Mouse (Mus musculus) adipose tissue, adult 10 weeks (tissue): Measurements from ENCODE around the gene Dennd5b. TPM values are rescaled to one million over a fixed set of nuclear protein-coding genes. Genes with fewer than 3 reads are reported as not detected.

ENCODE experiments used
- polyA plus RNA-seq: library from polyadenylated mRNA; stranded (reverse); fragments of 350-450 nt; fragmentation: Illumina TruSeq; extraction: RNeasy Lipid Tissue Mini Kit (QIAGEN cat#74804); gene quantifications from one replicate; pipeline ENCODE4 v1.2.3, GENCODE M21; 2014; ENCODE audit warnings: low read depth, low replicate concordance

Gene Dennd5b
- 4.6 TPM for polyA plus RNA-seq

GRCm38 (mm10) chr6:149101076-149101942, at the start of gene Dennd5b:
Dennd5b (minus strand) TSS chr6:149101680.

DNA sequence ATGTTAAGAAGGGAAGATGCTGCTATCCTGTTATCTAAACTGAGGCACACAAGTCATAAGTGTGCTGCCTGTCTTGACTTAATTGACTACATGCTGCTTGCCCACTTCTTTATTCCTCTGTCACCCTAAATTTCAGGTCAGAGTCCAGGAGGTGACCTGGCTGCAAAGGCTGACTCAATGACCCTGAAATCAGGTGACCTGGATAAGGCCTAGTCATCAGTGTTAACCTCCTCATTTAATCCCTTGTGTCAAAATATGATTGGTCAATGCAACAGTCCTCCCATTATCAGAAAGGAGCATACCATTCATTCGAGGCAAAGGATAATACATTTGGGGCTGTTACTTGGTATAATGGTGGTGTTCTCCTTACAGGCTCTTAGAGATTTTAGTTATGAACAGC, 38.0 kb upstream of the Dennd5b start, which contains the start of gene Etfbkmt:
TSS of gene Etfbkmt (plus strand) at position 379 of the 400 bp plus-strand sequence.

GRCm38 (mm10) chr6:149129870-149130269, 28.4 kb upstream of the Dennd5b start, which contains the start of gene Gm10203:
Gm10203 (plus strand) TSS chr6:149130170.

DNA sequence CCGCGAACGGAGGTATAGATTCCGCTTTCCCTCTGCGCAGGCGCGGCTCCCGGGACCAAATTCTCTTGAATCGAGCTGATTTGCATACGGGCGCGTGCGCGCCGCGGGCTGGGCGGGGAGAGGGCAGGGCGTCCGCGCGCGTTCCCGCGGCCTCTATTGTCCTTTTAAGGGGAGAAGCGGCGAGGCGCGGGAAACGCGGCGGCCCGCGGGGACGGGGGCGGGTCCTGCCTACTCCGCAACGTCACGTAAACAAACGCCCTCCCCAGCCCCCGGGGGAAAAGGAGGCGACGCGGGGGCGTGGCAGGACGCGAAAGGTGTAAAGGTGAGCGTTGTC, 155.1 kb downstream of the Dennd5b start, which contains the start of gene Sinhcaf:
TSS of gene Sinhcaf (minus strand) at position 59 of the 334 bp plus-strand sequence.

Other genes starting within 250 kb of the Dennd5b start
- gene Caprin2, start 205.4 kb downstream of the Dennd5b start, polyA plus RNA-seq, result 17.7 TPM
- gene Sinhcaf, start 155.2 kb downstream of the Dennd5b start, polyA plus RNA-seq, result 12.9 TPM
- not detected for gene Gm10203, start 28.5 kb upstream of the Dennd5b start, polyA plus RNA-seq
- 38.2 TPM for gene Etfbkmt, start 38.2 kb upstream of the Dennd5b start, polyA plus RNA-seq
- gene Amn1, start 87.0 kb upstream of the Dennd5b start, polyA plus RNA-seq, result 19.8 TPM
- 17.2 TPM for gene Resf1, start 207.7 kb upstream of the Dennd5b start, polyA plus RNA-seq